Mouse (Mus musculus) splenic B cell, adult 2 months (primary cell): Measurements from ENCODE around the gene Trim24.
"Not testable (repeated sequence)": the region's sequence is repeated elsewhere in the genome, so short reads cannot be mapped to it uniquely, and the experiment has no call there.

Source experiments
- DNase-seq: peaks from one replicate; pipeline ENCODE4 v3.0.0-alpha.2; 2011; ENCODE audit warnings: low read depth, low spot score
- H3K27me3 ChIP-seq: 2 replicates; pipeline ENCODE4 v1.6.1; 2012; ENCODE audit warnings: mild to moderate bottlenecking, low read length, moderate library complexity, mixed read lengths; ENCODE audit not compliant: control insufficient read depth, poor library complexity, insufficient read depth, severe bottlenecking
- H3K36me3 ChIP-seq: 2 replicates; pipeline ENCODE4 v1.6.1; 2012; ENCODE audit warnings: mild to moderate bottlenecking, low read length, moderate library complexity, mixed read lengths; ENCODE audit not compliant: control insufficient read depth, poor library complexity, insufficient read depth, severe bottlenecking

The Trim24 gene

DNA sequence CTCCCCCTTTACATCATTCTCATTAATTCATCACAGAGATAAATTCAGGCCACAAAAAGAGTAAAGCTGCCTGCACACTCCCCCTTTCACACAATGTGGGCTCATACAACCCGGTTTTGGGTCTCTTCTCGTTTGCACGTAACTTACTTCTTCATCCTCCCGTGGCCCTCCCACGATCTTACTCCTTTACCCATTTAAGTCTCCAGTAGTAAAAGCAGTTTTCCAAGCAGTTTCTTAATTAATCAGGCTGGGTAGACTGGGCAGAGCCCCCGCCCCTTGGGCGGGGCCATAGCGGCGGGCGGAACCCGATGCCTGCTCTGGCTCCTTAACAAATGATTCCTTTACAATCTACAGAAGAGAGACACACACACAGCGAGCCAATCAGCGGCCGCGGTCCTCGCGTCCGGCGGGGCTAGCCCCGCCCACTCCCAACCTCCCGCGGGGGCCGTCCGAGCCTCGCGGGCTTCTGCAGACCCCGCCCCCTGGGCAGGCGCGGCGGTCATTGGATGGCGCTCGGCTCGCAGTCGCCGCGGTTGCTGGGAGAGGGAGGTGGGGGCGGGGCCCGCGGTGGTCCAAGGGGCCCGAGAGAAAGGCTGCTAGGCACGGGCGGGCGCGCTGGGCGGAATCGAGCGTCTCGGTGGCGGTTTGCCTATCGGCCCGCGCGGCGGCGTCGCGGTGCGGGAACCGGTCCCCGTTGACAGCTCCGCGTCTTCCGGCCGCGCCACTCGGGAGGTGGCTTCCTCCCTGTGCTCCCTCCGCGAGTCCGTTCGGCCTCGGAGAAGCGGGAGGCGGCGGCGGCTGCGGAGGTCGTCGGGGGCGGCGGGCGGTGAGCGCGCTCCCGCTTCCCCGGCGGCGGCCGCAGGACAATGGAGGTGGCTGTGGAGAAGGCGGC lies at the start of gene Trim24:
Trim24 (plus strand) TSS at position 567 of the 892 bp plus-strand sequence.
- Histone ChIP-seq H3K27me3 (no peaks in the 10 kb centered on the region), H3K36me3 (no peaks in the 10 kb centered on the region)
- DNase-seq: peak; percentile 98

DNA sequence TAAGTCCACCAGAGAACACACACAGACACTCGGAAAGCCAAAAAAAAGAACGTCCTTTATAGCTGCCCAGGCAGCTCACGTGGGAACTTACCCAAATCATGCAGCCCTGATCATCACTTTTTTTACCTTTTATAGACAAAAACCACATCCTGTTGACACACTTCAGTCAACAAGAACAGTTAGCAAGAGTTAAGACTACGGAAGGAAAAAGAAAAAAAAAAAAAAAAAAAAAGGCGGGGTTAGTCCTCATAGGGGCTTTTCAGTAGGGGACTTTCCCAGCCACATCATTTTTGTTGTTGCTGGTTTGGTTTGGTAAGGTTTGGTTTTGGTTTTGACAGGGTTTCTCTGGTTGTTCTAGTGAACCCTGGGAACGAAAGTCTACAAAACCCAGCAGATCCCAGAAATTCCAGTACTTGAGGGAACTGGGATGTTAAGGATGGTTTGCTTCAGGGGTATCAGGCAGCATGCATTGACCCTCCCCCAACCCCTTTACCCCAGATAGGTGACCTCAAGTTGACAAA lies 49.0 kb upstream of the Trim24 start:
- no peaks in the 10 kb centered on the region for H3K27me3 ChIP-seq
- peak; percentile 73 for DNase-seq

DNA sequence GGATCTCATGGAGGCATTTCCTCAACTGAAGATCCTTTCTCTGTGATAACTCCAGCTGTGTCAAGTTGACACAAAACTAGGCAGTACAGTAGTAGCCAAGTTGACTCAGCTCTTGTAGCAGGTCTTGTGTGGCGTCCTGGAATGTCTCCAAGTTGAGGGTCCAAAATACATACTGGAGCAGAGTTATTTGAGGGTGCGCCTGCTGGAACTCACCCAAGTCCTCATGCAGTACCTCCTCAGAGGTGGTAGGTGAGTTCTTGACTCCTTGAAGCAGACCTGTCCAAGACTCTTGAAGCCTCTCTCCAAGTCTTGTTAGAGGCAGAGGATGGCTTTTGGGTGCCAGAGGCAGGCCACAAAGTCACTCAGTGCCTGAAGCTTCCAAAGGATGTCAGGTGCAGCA lies 48.2 kb upstream of the Trim24 start:
- no peaks in the 10 kb centered on the region for H3K27me3 ChIP-seq
- H3K36me3 ChIP-seq: no peaks in the 10 kb centered on the region
- no peak for DNase-seq

More for the DNA sequence above, 49.0 kb upstream of the Trim24 start:
- H3K36me3 ChIP-seq: no peaks in the 10 kb centered on the region

DNA sequence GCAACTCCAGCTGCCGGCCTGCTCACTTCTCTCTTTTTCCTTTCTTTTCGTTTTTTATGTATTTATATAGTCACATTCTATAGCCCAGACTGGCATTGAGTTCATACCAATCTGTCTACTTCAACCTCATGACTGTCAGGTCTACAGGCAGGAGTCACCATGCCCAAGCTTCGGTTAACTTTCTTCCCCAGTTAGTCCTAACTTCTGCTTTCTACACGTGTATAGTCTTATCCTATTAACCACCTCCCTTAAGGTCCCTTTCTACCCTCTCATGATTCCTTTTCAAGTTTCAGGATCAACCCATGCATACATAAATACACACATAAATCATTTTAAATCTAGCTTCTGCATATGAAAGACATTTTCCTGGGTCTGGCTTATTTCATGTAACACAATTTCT lies 46.9 kb upstream of the Trim24 start:
- Histone ChIP-seq H3K27me3 (no peaks in the 10 kb centered on the region), H3K36me3 (no peaks in the 10 kb centered on the region)
- DNase-seq: peak; percentile 23

DNA sequence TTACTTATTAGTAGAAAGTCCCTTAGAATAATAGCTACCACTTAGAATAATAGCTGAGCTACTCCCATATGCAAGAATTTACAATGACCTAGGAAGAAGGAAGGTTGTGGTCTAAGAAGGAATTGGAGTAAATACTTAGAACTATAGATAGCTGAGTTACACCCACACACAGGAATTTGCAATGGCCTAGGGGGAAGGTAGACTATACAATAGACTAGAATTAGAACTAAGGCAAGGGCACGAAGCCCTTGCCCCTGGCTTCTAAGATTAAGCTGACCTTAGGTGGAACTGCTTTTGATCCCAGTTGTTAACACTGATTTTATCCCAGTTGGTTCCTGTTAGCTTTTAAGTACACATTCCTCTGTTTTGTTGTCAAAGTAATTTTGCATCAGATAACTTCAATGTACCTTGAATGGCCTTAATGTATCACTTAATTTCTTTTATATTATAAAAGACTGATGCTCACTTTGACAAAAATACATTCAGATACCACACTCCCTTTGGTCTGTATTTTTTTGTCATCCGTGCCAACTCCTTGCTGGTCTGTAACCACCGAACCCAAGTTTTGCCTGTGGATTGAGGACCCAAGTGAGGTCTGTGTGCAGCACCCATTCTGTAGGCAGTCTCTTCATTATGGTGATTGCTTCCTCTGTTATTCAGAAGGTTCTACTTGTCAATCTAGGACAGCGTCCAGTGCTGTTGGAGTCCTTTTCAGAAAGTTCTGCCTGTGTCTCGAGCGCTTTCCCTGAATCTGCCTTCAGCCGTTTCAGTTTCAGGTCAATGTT lies 45.1 kb upstream of the Trim24 start:
- DNase-seq, H3K36me3 ChIP-seq, H3K27me3 ChIP-seq: not testable (repeated sequence)

DNA sequence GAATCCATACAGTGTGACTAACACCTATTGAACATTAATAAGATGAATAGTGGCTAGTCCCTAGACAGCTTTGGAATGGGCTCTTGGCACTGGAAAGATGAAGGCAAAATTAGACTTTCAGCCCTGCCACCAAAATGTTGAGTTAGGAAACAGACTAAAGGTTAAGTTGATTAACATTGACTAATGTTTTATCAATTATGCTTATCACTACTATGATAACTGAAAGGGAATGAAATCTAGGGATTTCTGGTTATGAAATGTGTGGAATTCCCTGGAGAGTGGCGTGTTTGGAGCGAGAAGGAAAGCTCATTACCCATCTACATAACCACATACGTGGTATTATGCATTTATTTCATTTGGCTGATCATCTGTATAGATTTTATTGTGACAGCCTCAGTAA lies 41.7 kb upstream of the Trim24 start:
- DNase-seq: no peak
- no peaks in the 10 kb centered on the region for H3K36me3 ChIP-seq
- no peaks in the 10 kb centered on the region for H3K27me3 ChIP-seq

DNA sequence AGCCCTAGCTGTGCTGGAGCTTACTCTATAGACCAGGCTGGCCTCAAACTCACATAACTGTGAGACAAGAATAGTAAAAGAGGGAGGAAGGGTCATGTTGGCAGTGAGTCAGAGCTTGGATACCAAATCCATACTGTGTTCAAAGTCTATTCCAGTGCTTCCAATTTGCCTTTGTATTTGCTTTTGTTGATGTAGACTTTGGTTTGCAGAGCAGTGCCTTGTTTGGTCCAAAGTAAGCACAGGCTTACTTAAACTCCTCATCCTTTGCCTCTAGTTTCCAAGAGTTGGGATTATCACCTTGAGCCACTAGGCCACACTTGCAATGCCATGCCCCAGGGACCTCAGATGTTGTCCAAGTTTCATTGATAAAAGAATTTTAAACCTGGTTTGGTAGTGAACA lies 41.0 kb upstream of the Trim24 start:
- H3K27me3 ChIP-seq: no peaks in the 10 kb centered on the region
- H3K36me3 ChIP-seq: no peaks in the 10 kb centered on the region
- DNase-seq: no peak

DNA sequence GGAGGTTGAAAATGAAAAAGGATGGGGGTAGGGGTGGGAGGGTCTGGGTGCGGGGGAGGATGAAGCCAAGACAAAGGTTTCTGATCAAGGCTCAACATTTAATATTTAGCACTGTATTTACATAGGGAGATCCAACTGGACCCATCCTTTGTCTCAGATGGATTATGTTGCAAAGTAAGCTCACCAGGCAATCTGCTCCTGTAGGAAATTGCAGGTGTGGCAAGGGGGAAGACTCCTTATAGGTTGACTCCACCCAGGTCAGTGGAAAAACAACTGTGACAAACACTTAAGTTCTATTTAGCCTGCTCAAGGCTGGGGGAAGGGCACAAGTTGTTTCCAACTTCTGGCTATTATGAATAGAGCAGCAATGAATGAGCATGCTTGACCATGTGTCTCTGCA lies 36.9 kb upstream of the Trim24 start:
- Histone ChIP-seq H3K36me3 (no peaks in the 10 kb centered on the region), H3K27me3 (no peaks in the 10 kb centered on the region)
- DNase-seq: no peak

DNA sequence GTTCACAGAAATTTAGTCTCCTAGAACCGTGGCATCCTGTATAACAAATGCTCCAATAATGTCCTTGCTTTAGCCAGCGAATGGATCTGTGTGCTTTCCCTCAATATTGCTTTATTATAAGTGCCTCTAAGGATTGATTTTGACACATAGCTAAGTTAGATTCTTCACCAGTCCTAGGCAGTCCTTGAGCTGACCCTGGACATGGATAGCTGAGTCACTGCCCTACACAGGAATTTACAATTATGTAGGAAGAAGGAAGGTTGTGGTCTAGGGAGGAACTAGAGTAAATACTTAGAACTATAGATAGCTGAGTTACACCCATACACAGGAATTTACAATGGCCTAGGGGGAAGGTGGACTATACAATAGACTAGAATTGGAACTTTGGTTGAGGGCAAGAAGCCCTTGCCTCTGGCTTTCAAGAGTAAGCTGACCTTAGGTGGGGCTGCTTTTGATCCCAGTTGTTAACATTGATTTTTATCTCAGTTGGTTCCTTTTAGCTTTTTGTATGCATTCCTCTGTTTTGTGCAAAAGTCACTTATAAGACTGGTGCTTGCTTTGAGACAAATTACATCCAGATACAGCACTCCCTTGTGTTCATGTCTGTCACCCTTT lies 33.6 kb upstream of the Trim24 start:
- not testable (repeated sequence) for DNase-seq, H3K27me3 ChIP-seq, H3K36me3 ChIP-seq

DNA sequence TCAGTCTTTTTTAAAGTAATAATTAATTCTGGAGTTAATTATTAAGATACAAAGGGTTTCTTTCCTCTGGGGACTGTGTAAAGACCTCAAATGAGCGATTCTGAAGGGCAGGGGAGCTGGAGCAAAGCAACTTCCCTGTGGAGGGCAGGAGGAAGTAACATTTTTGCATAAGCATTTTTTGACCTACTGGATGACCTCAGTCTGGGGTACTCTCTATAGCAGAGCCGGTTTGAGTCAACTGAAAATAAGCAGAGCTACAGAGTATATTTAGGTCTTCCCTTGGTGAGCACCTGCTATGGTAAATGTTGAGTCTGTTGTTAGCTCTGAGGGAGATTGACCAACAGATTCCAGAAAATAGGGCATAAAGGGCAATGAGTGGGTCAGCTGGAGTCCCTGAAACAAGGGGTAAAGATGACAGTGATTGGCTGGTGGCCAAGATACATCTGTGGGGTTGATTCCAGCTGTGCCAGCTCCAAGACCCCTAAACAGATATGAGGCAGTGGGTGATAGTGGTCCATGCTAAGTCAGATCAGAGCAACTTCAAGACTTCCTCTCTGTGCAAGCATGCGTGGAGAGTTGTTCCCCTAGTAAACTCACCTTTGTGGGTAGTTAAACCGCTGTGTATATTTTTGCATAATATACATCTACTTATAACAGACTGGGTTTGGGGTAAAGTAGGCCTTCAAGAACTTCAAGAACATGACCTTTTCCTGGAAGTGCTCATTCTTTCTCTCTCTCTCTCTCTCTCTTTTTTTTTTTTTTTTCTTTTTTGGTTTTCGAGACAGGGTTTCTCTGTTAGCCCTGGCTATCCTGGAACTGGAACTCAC lies 27.6 kb upstream of the Trim24 start:
- H3K27me3 ChIP-seq: no peaks in the 10 kb centered on the region
- peak; percentile 68 for DNase-seq
- H3K36me3 ChIP-seq: no peaks in the 10 kb centered on the region

DNA sequence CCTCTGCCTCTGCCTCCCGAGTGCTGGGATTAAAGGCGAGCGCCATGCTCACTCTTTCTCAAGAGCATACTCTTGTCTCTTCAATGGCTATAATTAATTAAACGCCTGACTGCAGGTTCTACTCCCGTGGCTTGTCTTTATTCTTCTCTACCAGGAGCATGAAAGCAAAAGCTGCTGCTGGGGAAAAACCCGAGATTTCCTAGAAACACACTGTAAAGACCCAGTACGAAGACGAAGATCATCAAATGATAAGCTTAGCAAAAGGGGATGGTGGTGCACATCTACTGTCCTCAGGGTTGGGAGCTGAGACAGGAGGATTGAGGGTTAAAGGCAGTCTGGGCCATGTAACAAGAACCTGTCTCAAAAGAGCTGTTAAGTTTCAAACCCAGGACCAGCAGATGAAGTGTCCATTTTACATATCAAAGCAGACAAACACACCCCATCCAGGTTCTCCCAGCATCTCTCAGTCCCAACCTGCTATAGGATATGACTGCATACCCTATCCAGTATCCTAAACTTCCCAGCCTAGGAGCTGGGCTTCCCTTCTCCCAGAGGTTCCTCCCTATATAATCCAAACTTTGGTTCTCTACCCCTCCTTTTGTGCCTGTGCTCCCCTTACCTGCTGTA lies 26.9 kb upstream of the Trim24 start:
- DNase-seq: no peak
- Histone ChIP-seq H3K36me3 (no peaks in the 10 kb centered on the region), H3K27me3 (no peaks in the 10 kb centered on the region)

DNA sequence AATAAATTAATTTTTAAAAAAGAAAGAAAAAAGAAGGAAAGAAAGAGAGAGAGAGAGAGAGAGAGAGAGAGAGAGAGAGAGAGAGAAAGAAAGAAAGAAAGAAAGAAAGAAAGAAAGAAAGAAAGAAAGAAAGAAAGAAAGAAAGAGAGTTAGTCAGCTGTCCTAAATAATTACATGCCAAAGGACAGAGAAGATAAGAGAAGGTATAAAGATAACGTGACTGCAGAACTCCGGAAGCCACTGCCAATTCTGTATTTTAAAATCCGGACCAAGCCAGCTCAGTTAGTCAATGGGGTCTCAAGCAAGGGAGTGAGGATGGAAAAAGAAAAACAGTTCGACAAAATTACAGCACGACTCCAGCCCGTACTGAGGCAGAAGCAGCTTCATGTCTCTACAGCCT lies 25.7 kb upstream of the Trim24 start:
- H3K27me3 ChIP-seq, DNase-seq, H3K36me3 ChIP-seq: not testable (repeated sequence)

DNA sequence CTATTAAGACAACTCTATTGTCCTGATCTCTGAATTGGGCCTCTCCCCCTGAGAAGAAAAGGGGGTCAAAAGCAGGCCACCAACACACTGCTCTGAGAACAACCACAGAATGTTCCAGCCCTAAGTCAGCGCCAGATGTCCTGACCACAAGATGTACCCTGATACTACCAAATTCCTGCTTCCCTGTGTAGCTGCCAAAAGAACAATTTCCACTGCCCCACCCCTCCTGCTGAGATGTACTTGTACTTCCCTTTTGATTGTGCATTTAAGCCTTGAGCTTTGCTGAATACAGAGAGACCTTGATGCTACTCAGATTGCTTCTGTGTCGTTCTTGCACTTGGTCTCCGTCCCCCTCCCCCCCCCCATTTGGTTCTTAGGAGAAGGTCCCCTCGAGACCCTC lies 23.1 kb upstream of the Trim24 start:
- DNase-seq, H3K36me3 ChIP-seq, H3K27me3 ChIP-seq: not testable (repeated sequence)

DNA sequence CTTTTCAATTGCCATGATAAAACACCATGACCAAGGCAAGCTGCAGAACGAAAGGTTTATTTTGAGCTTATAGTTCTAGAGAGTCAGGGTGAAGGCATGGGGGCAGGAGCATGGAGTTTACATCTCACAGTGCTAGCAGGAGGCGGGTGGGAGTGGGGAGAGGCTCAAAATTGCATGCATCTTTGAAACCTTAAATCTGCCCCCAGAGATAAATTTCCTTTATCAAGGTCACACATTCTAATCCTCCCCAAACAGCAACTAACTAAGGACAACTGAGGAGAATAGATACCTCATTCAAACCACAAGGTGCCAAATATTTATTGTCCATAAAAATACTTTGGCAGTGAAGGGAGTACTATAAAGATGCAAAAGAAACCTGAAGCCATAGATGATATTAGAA lies 19.3 kb upstream of the Trim24 start:
- Histone ChIP-seq H3K27me3 (no peaks in the 10 kb centered on the region), H3K36me3 (no peaks in the 10 kb centered on the region)
- DNase-seq: no peak
